Mouse (Mus musculus) G1E (cell line): Measurements from ENCODE around the gene Fgfr2. TPM values are rescaled to one million over a fixed set of nuclear protein-coding genes. Genes with fewer than 3 reads are reported as not detected.

Experiments used
- ATAC-seq: 2 replicates; pipeline ENCODE4 v1.8.0; 2016; ENCODE audit warnings: mild to moderate bottlenecking; ENCODE audit not compliant: insufficient number of reproducible peaks, poor library complexity, low FRiP score, severe bottlenecking; ENCODE audit errors: extremely low read depth
- DNase-seq: peaks from one replicate; pipeline ENCODE4 v3.0.0; 2012; ENCODE audit warnings: low spot score
- H3K27me3 ChIP-seq: 2 replicates; pipeline ENCODE4 v1.6.1; 2012; ENCODE audit warnings: mild to moderate bottlenecking, low read length, inconsistent platforms; ENCODE audit not compliant: insufficient read depth
- H3K36me3 ChIP-seq: replicated peaks from 2 replicates; pipeline ENCODE3; 2012; ENCODE audit warnings: mild to moderate bottlenecking, inconsistent platforms
- H3K4me1 ChIP-seq: 2 replicates; pipeline ENCODE4 v1.6.1; 2012; ENCODE audit warnings: low read depth, low read length, inconsistent platforms, mixed read lengths; ENCODE audit not compliant: insufficient read depth
- H3K4me3 ChIP-seq: 2 replicates; pipeline ENCODE4 v1.5.1; 2012; ENCODE audit warnings: low read depth, mild to moderate bottlenecking, inconsistent platforms, low read length, moderate library complexity, mixed read lengths
- H3K9me3 ChIP-seq: replicated peaks from 2 replicates; pipeline ENCODE4 v1.6.1; 2012; ENCODE audit warnings: inconsistent platforms
- CTCF ChIP-seq: IDR thresholded peaks from 2 replicates; pipeline ENCODE4 v1.5.1; 2012; ENCODE audit warnings: low read depth, low read length, inconsistent platforms, mixed read lengths
- GATA1 ChIP-seq: IDR thresholded peaks from 2 replicates; pipeline ENCODE4 v1.6.1; 2012; ENCODE audit warnings: borderline replicate concordance, low read length, inconsistent platforms, mixed read lengths
- GATA2 ChIP-seq: IDR thresholded peaks from 2 replicates; pipeline ENCODE4 v1.6.1; 2012; ENCODE audit warnings: low read depth, low read length, inconsistent platforms, borderline replicate concordance
- POLR2AphosphoS5 ChIP-seq: IDR thresholded peaks from 2 replicates; pipeline ENCODE4 v1.6.1; 2012; ENCODE audit warnings: low read depth, low read length, inconsistent platforms; ENCODE audit not compliant: insufficient replicate concordance
- TAL1 ChIP-seq: conservative IDR thresholded peaks from 2 replicates; pipeline ENCODE4 v1.6.1; 2012; ENCODE audit warnings: low read depth, low read length, inconsistent platforms, mixed read lengths
- polyA plus RNA-seq: library from polyadenylated mRNA; stranded (reverse); fragments of >175 nt; gene quantifications from 2 replicates; pipeline ENCODE4 v1.2.3, GENCODE M21; 2012
- total RNA-seq, 2 experiments: library from RNA; stranded (forward) in 1 of 2; stranded (reverse) in 1 of 2; fragments of 200-1000 nt in 1 of 2; fragments of >200 nt in 1 of 2; fragmentation: Nextera tagmentation in 1 of 2; gene quantifications; 2 replicates each; pipeline ENCODE4 v1.2.3; 2014 to 2017

The Fgfr2 gene
- total and polyA plus RNA-seq, 3 experiments = 0.22 TPM; not detected in 2

GRCm38 (mm10) chr7:131167771-131168170 lies 1955.4 kb downstream of the Fgfr2 start:
- H3K4me3 ChIP-seq = no peak overlapping the region
- TF ChIP-seq GATA2 = no peak
- no peak for TF ChIP-seq GATA1
- no peak for TF ChIP-seq CTCF
- TF ChIP-seq POLR2AphosphoS5 = no peak
- no peak for TF ChIP-seq TAL1
- no peaks in the 10 kb centered on the region for H3K36me3 ChIP-seq
- no peaks in the 10 kb centered on the region for H3K27me3 ChIP-seq
- no peaks in the 10 kb centered on the region for H3K4me1 ChIP-seq
- peaks cover 32% of the 10 kb centered on the region for H3K9me3 ChIP-seq
- ATAC-seq (no peak), DNase-seq (no peak)

GRCm38 (mm10) chr7:131162251-131162650 lies 1960.9 kb downstream of the Fgfr2 start:
- Histone ChIP-seq H3K36me3 (no peaks in the 10 kb centered on the region), H3K4me1 (no peaks in the 10 kb centered on the region), H3K27me3 (no peaks in the 10 kb centered on the region), H3K4me3 (no peak overlapping the region), H3K9me3 (peaks cover 18% of the 10 kb centered on the region)
- TF ChIP-seq GATA1 (no peak), POLR2AphosphoS5 (no peak), CTCF (no peak), GATA2 (no peak)
- no peak for ATAC-seq
- DNase-seq = no peak

GRCm38 (mm10) chr7:131153044-131153443 lies 1970.1 kb downstream of the Fgfr2 start:
- Histone ChIP-seq H3K9me3 (peaks cover 44% of the 10 kb centered on the region), H3K4me1 (no peaks in the 10 kb centered on the region), H3K36me3 (no peaks in the 10 kb centered on the region), H3K27me3 (no peaks in the 10 kb centered on the region), H3K4me3 (no peak overlapping the region)
- TF ChIP-seq GATA2 (no peak), GATA1 (no peak), TAL1 (no peak), POLR2AphosphoS5 (no peak), CTCF (no peak)
- DNase-seq = no peak
- no peak for ATAC-seq

GRCm38 (mm10) chr7:131150179-131150578 lies 1973.0 kb downstream of the Fgfr2 start:
- Histone ChIP-seq H3K4me3 (no peak overlapping the region), H3K9me3 (peaks cover 59% of the 10 kb centered on the region), H3K4me1 (no peaks in the 10 kb centered on the region), H3K27me3 (no peaks in the 10 kb centered on the region), H3K36me3 (no peaks in the 10 kb centered on the region)
- DNase-seq (no peak), ATAC-seq (no peak)
- TF ChIP-seq TAL1 = no peak
- no peak for TF ChIP-seq GATA2
- no peak for TF ChIP-seq GATA1
- TF ChIP-seq CTCF = no peak
- TF ChIP-seq POLR2AphosphoS5 = no peak

GRCm38 (mm10) chr7:131146214-131146613 lies 1976.9 kb downstream of the Fgfr2 start, which contains the start of gene 4933402N03Rik:
Gene 4933402N03Rik (minus strand): TSS chr7:131146314.
- H3K4me3 ChIP-seq = no peak within 1 kb of the TSS
- H3K27me3 ChIP-seq = no peaks in the 10 kb centered on the region
- peaks cover 35% of the 10 kb centered on the region for H3K9me3 ChIP-seq
- no peaks in the 10 kb centered on the region for H3K36me3 ChIP-seq
- no peak for ATAC-seq
- no peak for TF ChIP-seq CTCF
- no peak for TF ChIP-seq GATA1
- no peak for TF ChIP-seq POLR2AphosphoS5
- TF ChIP-seq GATA2 = no peak
- TF ChIP-seq TAL1 = no peak
- no peaks in the 10 kb centered on the region for H3K4me1 ChIP-seq
- DNase-seq = no peak

- Histone ChIP-seq H3K4me3 (no peak overlapping the region), H3K36me3 (no peaks in the 10 kb centered on the region), H3K9me3 (peaks cover 62% of the 10 kb centered on the region), H3K27me3 (no peaks in the 10 kb centered on the region), H3K4me1 (no peaks in the 10 kb centered on the region)
- TF ChIP-seq POLR2AphosphoS5 (no peak), GATA2 (no peak), GATA1 (no peak), TAL1 (no peak), CTCF (no peak)
- DNase-seq (no peak), ATAC-seq (no peak)
Measured at GRCm38 (mm10) chr7:131133181-131133580, 1990.0 kb downstream of the Fgfr2 start.
